Mouse (Mus musculus) bone marrow macrophage, adult 2 months (primary cell): ENCODE measurements at regions not wholly inside any gene's neighbourhood (a gene's known extent, or its start where the extent isn't known, plus 50 kb on each side); places are given as distances from the start of the nearest gene placed in this dataset.

Experiments used
- CTCF ChIP-seq: IDR thresholded peaks from 2 replicates; pipeline ENCODE4 v1.5.1; 2012; ENCODE audit warnings: low read depth, mild to moderate bottlenecking, low read length, moderate library complexity
- POLR2A ChIP-seq: IDR thresholded peaks from 2 replicates; pipeline ENCODE4 v1.6.1; 2012; ENCODE audit warnings: mild to moderate bottlenecking, low read depth, low read length, borderline replicate concordance

- TF ChIP-seq CTCF (no peak), POLR2A (no peak)
Observed at GRCm38 (mm10) chr15:71054251-71054852, 2780.0 kb upstream of the Gm6569 start.
